Mouse (Mus musculus) ovary, postnatal 36 days (tissue): ENCODE data around the gene Adam25.
"Not testable (repeated sequence)": the region's sequence is repeated elsewhere in the genome, so short reads cannot be mapped to it uniquely, and the experiment has no call there.

Experiments used
- DNase-seq: peaks from one replicate; pipeline ENCODE4 v3.0.0; 2022; ENCODE audit warnings: low spot score, mixed read lengths

The Adam25 gene

DNA sequence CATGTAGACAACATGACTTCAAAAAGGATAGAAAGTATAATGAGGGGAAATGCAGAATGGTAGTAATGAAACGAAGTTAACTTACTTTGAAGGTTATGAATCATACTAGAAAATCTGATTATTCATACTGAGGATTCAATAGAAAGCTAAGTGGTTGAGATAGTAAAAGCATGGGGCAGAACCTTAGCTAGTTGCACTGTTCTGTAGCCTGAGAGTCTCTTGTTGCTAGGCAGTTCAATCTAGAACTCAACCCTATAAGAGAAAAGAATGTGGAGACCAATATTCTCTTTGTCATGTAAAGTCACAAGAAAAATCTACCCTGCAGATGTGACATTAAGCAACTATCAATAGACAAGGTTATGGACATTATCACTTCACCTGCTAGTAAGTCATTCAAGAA, at the start of gene Adam25:
Gene Adam25 (plus strand): TSS at position 301 of the 400 bp plus-strand sequence.
- DNase-seq = not testable (repeated sequence)

GRCm38 (mm10) chr8:40715406-40715805, 36.6 kb upstream of the Adam25 start:
- not testable (repeated sequence) for DNase-seq

GRCm38 (mm10) chr8:40715986-40716385, 36.0 kb upstream of the Adam25 start:
- DNase-seq = no peak

DNA sequence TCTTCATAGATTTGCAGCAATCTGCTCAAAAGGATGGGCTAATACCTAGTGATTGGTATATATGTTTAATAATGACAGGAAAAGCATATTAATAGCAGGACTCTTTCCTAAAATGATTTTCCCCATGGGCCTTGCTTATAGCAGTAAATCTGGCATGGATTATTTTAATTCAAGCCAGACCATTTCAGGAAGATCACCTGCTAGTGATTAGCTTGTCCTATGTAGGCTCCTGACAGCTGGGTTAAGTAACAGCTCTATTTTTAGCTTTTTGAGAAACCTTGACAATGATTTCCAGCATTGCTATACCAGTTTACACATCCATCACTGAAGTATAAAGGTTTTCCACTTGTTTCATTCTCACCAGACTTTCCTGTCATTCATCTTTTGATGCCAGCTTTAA, 31.3 kb downstream of the Adam25 start:
- DNase-seq = no peak

- DNase-seq = not testable (repeated sequence)
Observed at GRCm38 (mm10) chr8:40792973-40793372, 41.0 kb downstream of the Adam25 start, which contains the start of gene Adam20. TSS of gene Adam20 (plus strand) at chr8:40793273.

- DNase-seq = no peak
Observed at GRCm38 (mm10) chr8:40803379-40804079, 51.5 kb downstream of the Adam25 start.
